Mouse (Mus musculus) intestine, embryonic 16.5 days (tissue): ENCODE data around the gene Tac4. TPM values are rescaled to one million over a fixed set of nuclear protein-coding genes. Genes with fewer than 3 reads are reported as not detected.

ENCODE experiments used
- polyA plus RNA-seq: library from polyadenylated mRNA; unstranded; fragments of >200 nt; fragmentation: Nextera tagmentation; extraction: Ambion mirVana; gene quantifications from 2 replicates; pipeline ENCODE4 v1.2.1, GENCODE M21; 2015

Gene Tac4
- polyA plus RNA-seq, 1 experiment from 2014 or later: not detected

Other genes with a start within 250 kb of the Tac4 start
- gene Pdk2, start 220.2 kb upstream of the Tac4 start, polyA plus RNA-seq: 42.2 and 48.2 TPM in 2 replicates
- 35.7 and 39.9 TPM in 2 replicates for gene Itga3, start 184.7 kb upstream of the Tac4 start, polyA plus RNA-seq
- gene Dlx3, start 141.4 kb upstream of the Tac4 start, polyA plus RNA-seq: 0.64 and 0.71 TPM in 2 replicates
- gene Dlx4, start 115.3 kb upstream of the Tac4 start, polyA plus RNA-seq: 0.11 and 0.12 TPM in 2 replicates
- gene Kat7, start 48.7 kb downstream of the Tac4 start, polyA plus RNA-seq: 61.1 and 64.5 TPM in 2 replicates
- gene Fam117a, start 75.5 kb downstream of the Tac4 start, polyA plus RNA-seq: 8.3 and 8.8 TPM in 2 replicates
- gene Slc35b1, start 123.2 kb downstream of the Tac4 start, polyA plus RNA-seq: 116 and 117 TPM in 2 replicates
- gene Spop, start 152.6 kb downstream of the Tac4 start, polyA plus RNA-seq: 104 and 127 TPM in 2 replicates